Mouse (Mus musculus): Measurements from ENCODE around the gene Olfr1471. TPM values are rescaled to one million over a fixed set of nuclear protein-coding genes. Genes with fewer than 3 reads are reported as not detected.
"Not testable (repeated sequence)": the region's sequence is repeated elsewhere in the genome, so short reads cannot be mapped to it uniquely, and the experiment has no call there.

The Olfr1471 gene
- total RNA-seq (2021) = not detected
- long read RNA-seq = 0 reads

DNA sequence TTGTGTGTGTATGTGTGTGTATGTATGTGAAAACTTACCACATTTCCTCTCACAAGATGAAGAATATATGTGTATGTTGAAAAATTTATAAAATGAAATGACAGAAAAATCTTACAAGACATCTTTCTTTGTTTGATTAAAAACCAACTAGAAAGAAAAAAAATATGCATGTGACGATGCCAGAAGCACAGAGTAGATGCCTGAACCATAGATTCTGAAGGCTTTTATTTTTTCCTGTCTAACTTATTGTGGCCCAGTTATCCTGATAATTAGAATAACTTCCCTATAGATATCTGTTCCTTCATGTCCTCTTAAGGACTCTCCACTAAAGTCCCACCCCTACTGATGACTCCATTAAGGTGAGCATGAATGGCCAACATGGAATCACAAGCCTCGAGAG is at the start of gene Olfr1471:
Gene Olfr1471, plus strand, starts transcription at position 301 of the 400 bp plus-strand sequence.
- not testable (repeated sequence) for DNase-seq (ENCODE audit: low spot score in 2 of 2)

DNA sequence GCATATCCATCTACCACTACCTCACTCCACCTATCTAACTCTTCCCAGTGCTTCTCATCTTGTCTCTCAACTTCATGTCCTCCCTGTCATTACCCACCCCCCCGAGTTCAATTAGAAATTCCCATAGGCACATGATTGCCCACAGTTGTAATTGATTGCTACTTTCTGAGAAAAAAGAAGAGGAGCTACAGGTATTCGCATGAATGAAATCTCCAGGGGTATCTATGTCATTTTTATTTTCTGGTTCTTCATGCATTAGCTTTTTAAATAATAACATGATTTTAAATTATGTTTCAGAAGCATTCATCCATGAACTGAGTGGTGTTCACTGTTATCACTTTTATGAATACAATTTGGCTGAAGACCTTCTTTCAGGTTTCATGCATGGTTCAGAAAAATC is 35.7 kb upstream of the Olfr1471 start, which contains the start of gene Olfr1469:
Gene Olfr1469, plus strand, starts transcription at position 301 of the 400 bp plus-strand sequence.
- DNase-seq (ENCODE audit: low spot score in 2 of 2) = no peak

DNA sequence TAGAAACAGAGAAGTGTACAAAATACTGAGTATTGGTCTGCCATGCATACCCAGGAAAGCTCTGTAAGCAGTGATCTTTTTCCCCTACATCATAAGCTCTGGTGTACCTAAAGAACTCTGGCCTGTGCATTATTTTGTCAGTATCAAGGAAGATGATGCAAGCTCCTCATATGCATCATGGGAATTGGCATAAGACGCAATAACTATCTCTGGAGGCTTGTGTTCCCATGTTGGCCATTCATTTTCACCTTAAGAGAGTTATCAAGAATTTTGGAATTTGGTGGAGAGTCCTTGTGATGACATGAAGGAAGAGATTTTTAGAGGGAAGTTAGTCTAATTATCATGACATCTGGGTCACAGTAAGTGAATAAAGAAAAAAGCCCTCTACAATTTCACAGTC is 12.8 kb downstream of the Olfr1471 start, which contains the start of gene Olfr1472:
Gene Olfr1472, minus strand, starts transcription at position 101 of the 400 bp plus-strand sequence.
- no peak for DNase-seq (ENCODE audit: low spot score in 2 of 2)

DNA sequence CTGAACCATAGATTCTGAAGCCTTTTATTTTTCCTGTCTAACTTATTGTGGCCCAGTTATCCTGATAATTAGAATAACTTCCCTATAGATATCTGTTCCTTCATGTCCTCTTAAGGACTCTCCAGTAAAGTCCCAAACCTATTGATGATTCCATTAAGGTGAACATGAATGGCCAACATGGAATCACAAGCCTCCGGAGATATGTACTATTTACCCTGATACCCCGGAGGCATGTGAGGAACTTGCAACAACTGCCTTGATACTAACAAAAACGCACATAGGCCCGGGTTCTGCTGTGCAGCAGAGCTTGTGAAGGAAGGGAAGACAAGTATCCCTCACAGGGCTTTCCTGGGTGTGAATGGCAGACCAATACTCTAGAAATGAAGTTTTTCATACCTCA is 26.1 kb downstream of the Olfr1471 start, which contains the start of gene Olfr1474:
Gene Olfr1474, plus strand, starts transcription at position 301 of the 400 bp plus-strand sequence.
- not testable (repeated sequence) for DNase-seq (ENCODE audit: low spot score in 2 of 2)

DNA sequence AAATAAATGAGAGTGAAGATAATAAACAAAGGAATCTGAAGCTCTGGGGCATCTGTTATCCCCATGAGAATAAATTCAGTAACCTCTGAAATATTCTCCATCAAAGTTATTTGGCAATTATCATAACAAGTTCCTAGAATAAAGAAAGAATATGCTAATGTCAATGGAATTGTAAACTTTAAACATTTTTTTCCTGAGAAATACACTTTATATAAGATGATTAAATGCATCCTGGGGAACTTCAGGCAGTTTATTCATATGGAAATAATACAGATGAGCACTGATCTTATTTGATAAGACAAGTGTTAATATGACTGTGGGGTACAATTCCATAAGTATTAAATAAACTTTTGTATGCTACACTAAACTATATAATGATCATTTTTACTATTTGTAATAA is 36.9 kb downstream of the Olfr1471 start, which contains the start of gene Olfr1475:
Gene Olfr1475, minus strand, starts transcription at position 101 of the 400 bp plus-strand sequence.
- DNase-seq (ENCODE audit: low spot score in 2 of 2) = no peak

DNA sequence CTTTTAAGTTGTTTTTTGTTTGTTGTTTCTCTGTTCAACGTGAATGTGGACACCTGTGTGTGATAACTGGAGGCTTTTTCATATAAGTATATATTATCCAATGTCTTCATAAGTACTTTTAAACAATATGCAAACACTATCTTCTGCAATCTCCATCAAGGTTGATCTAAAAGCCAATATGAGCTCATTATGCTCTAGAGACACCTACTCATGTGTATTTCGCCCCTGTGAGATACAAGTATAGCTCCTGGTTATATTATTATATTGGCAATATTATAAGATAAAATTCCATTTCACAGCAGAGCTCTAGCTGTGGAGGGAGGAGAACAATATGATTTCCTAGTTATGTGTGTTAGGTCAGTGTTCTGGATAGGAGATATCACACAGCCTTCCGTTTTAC is 57.0 kb downstream of the Olfr1471 start, which contains the start of gene Olfr1477:
Gene Olfr1477, plus strand, starts transcription at position 301 of the 400 bp plus-strand sequence.
- DNase-seq (ENCODE audit: low spot score in 2 of 2) = no peak

Other genes starting within 250 kb of the Olfr1471 start
- not detected for gene Olfr1463, start 212.1 kb upstream of the Olfr1471 start, total RNA-seq (2021)
- gene Olfr1465, start 127.9 kb upstream of the Olfr1471 start, total RNA-seq (2021) = not detected
- not detected for gene Olfr1466, start 104.5 kb upstream of the Olfr1471 start, total RNA-seq (2021)
- gene Olfr1467, start 81.2 kb upstream of the Olfr1471 start, total RNA-seq (2021) = not detected
- not detected for gene Olfr1469, start 35.6 kb upstream of the Olfr1471 start, total RNA-seq (2021)
- gene Olfr1472, start 12.7 kb downstream of the Olfr1471 start, total RNA-seq (2021) = not detected
- gene Olfr1474, start 26.2 kb downstream of the Olfr1471 start, total RNA-seq (2021) = not detected
- gene Olfr1475, start 36.8 kb downstream of the Olfr1471 start, total RNA-seq (2021) = not detected
- not detected for gene Olfr1477, start 57.1 kb downstream of the Olfr1471 start, total RNA-seq (2021)
- gene Olfr1480, start 84.5 kb downstream of the Olfr1471 start, total RNA-seq (2021) = not detected
- gene Olfr1484, start 140.1 kb downstream of the Olfr1471 start, total RNA-seq (2021) = not detected
- gene Olfr1487, start 174.0 kb downstream of the Olfr1471 start, total RNA-seq (2021) = not detected
- gene Olfr1489, start 188.2 kb downstream of the Olfr1471 start, total RNA-seq (2021) = not detected
- not detected for gene Olfr1490, start 207.7 kb downstream of the Olfr1471 start, total RNA-seq (2021)